Mouse (Mus musculus): ENCODE measurements around the gene Cacna1g. TPM values are rescaled to one million over a fixed set of nuclear protein-coding genes. Genes with fewer than 3 reads are reported as not detected.

The Cacna1g gene
- total and polyA plus RNA-seq, 3 experiments: 1.7 to 3.7 (median 2.4) TPM

DNA sequence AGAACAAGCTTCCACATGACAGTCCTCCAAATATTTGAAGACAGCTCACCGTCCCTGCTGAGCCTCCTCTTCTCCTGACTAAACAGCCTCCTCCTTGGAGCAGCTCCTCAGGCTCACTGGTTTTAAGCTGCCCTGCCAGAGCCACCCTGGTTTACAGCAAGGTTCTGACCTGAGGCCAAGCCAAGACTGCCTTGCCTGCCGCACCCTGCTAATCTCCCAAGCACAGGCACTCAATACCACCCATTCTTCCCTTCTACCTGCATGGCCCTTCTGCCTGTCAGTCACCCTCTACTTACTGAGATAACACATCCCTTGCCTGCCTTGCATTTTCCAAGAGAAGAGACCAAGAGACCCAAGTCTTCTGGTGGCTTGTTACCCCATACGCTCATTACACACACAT is 17.7 kb downstream of the Cacna1g start:
- no peak for DNase-seq (ENCODE audit: extremely low read depth)
- no peak overlapping the region for H3K27ac ChIP-seq (ENCODE audit: insufficient read depth, low read depth)
- dilution Hi-C loops (cut with MboI; ENCODE audit: extremely low pct_ligation_motif_present, extremely low pct_unique_long_range_greater_than_20kb, low sequenced_read_pairs): no loop called here

DNA sequence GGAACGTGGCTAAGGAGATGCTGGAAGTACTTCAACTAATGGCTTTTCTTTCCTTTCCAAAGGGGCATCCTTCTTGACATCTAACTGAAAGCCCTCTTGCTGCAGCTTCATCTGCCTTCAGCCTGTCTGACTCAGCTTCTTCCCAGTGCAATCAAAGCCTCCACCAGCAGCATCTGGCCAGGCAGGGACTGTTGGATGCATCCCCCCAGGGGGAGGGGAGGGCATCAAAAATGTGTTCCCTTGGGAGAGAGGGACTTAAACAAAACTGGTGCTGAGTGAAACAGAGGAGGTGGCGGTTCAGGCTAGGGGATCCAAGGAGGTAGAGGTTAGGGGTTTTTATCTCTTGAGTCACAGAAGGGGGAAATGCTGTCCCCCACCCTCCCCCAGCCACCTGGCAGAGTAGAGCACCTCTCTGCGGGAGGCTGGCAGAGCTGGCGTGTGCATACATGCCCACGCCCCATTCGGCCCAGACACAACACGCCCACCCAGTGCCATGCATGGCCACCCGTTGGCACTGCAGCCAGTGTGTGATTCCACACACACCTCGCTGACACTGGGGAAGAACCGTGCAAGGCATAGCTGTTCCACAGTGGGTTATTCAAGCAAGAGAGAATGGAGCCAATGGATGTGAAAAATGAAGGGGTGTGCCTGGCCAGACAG is 18.7 kb downstream of the Cacna1g start:
- no peak overlapping the region for H3K9ac ChIP-seq (ENCODE audit: insufficient read depth, low read depth)

More for the DNA sequence above, 17.7 kb downstream of the Cacna1g start:
- no peak overlapping the region for H3K4me2 ChIP-seq (ENCODE audit: insufficient read depth, low read depth, poor library complexity, severe bottlenecking)
- no peak overlapping the region for H3K4me3 ChIP-seq (replicated peaks in 1 of 3; ENCODE audit: low read depth in 2 of 3, low read length in 2 of 3, poor library complexity in 1 of 3)
- no peaks in the 10 kb centered on the region for H3K27me3 ChIP-seq (replicated peaks)
- H3K36me3 ChIP-seq (replicated peaks in 1 of 2; ENCODE audit: control insufficient read depth in 1 of 2, insufficient read depth in 1 of 2, low read length in 1 of 2): no peaks in the 10 kb centered on the region
- no peak overlapping the region for H3K9ac ChIP-seq (ENCODE audit: insufficient read depth, low read depth)
- TF ChIP-seq MXI1 (IDR thresholded peaks at IDR 0.05; ENCODE audit: low read depth, low read length) (no peak), SMC3 (IDR thresholded peaks at IDR 0.05; ENCODE audit: low read depth, low read length) (no peak)
- H3K9me3 ChIP-seq (replicated peaks; ENCODE audit: low read length): no peaks in the 10 kb centered on the region
- peaks cover 14 to 42% of the 10 kb centered on the region in 2 experiments for H3K4me1 ChIP-seq (ENCODE audit: control insufficient read depth in 1 of 2, insufficient read depth in 2 of 2)
- H3K79me2 ChIP-seq (replicated peaks; ENCODE audit: control insufficient read depth, extremely low read depth, insufficient read depth, poor library complexity, severe bottlenecking): no peaks in the 10 kb centered on the region
- in situ Hi-C loops (cut with MboI; ENCODE audit: low pct_ligation_motif_present, low pct_unique_long_range_greater_than_20kb, low sequenced_read_pairs): no loop called here

DNA sequence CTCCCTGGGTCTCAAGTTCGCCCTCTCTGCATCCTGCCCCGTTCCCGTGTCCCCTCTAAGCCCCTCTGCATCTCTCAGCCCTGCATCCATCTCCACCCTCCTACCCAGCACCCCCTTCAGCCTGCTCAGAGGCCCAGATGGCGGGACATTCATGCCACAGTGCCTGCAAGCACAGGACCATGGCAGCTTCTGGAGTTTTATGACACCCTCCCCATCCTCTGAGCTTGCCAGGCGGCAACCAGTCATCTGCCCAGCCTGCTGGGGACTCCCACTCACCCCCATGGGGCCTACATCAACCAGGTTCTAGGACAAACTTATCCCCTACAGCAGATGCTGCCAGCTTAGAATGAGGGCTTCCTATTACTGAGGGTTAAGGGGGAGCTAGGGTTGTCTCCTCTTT is 19.2 kb downstream of the Cacna1g start:
- H3K4me1 ChIP-seq (ENCODE audit: control insufficient read depth in 1 of 2, insufficient read depth in 2 of 2): peaks cover 14 to 42% of the 10 kb centered on the region in 2 experiments
- no peaks in the 10 kb centered on the region for H3K9me3 ChIP-seq (replicated peaks; ENCODE audit: low read length)
- dilution Hi-C loops (cut with MboI; ENCODE audit: extremely low pct_ligation_motif_present, extremely low pct_unique_long_range_greater_than_20kb, low sequenced_read_pairs) (no loop called here), in situ Hi-C loops (cut with MboI; ENCODE audit: low pct_ligation_motif_present, low pct_unique_long_range_greater_than_20kb, low sequenced_read_pairs) (no loop called here)
- H3K79me2 ChIP-seq (replicated peaks; ENCODE audit: control insufficient read depth, extremely low read depth, insufficient read depth, poor library complexity, severe bottlenecking): no peaks in the 10 kb centered on the region
- H3K36me3 ChIP-seq (replicated peaks in 1 of 2; ENCODE audit: control insufficient read depth in 1 of 2, insufficient read depth in 1 of 2, low read length in 1 of 2): no peaks in the 10 kb centered on the region
- TF ChIP-seq USF2 (conservative IDR thresholded peaks at IDR 0.05; ENCODE audit: low read depth, low read length) (no peak), RAD21 (IDR thresholded peaks at IDR 0.05; ENCODE audit: low read depth, low read length) (no peak)
- no peak overlapping the region for H3K4me3 ChIP-seq (replicated peaks in 1 of 3; ENCODE audit: low read depth in 2 of 3, low read length in 2 of 3, poor library complexity in 1 of 3)
- no peak overlapping the region for H3K4me2 ChIP-seq (ENCODE audit: insufficient read depth, low read depth, poor library complexity, severe bottlenecking)
- no peak overlapping the region for H3K9ac ChIP-seq (ENCODE audit: insufficient read depth, low read depth)
- no peak overlapping the region for H3K27ac ChIP-seq (ENCODE audit: insufficient read depth, low read depth)
- H3K27me3 ChIP-seq (replicated peaks): peaks cover 1% of the 10 kb centered on the region
- DNase-seq (ENCODE audit: extremely low read depth): no peak

More for the DNA sequence above, 18.7 kb downstream of the Cacna1g start:
- H3K4me3 ChIP-seq (replicated peaks in 1 of 3; ENCODE audit: low read depth in 2 of 3, low read length in 2 of 3, poor library complexity in 1 of 3): no peak overlapping the region
- in situ Hi-C loops (cut with MboI; ENCODE audit: low pct_ligation_motif_present, low pct_unique_long_range_greater_than_20kb, low sequenced_read_pairs) (no loop called here), dilution Hi-C loops (cut with MboI; ENCODE audit: extremely low pct_ligation_motif_present, extremely low pct_unique_long_range_greater_than_20kb, low sequenced_read_pairs) (no loop called here)
- H3K9me3 ChIP-seq (replicated peaks; ENCODE audit: low read length): no peaks in the 10 kb centered on the region
- peaks cover 14 to 42% of the 10 kb centered on the region in 2 experiments for H3K4me1 ChIP-seq (ENCODE audit: control insufficient read depth in 1 of 2, insufficient read depth in 2 of 2)
- TF ChIP-seq SIN3A (IDR thresholded peaks at IDR 0.05; ENCODE audit: low read length) (no peak), TCF12 (IDR thresholded peaks at IDR 0.05; ENCODE audit: low read depth, low read length) (0 out of 2 replicates have a peak, but pooled peaks have one; percentile 20), USF1 (IDR thresholded peaks at IDR 0.05; ENCODE audit: low read depth, low read length) (no peak), NRF1 (IDR thresholded peaks at IDR 0.05; ENCODE audit: low read depth, low read length) (no peak), PAX5 (IDR thresholded peaks at IDR 0.05; ENCODE audit: low read length) (no peak), NELFE (IDR thresholded peaks at IDR 0.05; ENCODE audit: low read depth, low read length) (no peak)
- no peak overlapping the region for H3K27ac ChIP-seq (ENCODE audit: insufficient read depth, low read depth)
- peaks cover 1% of the 10 kb centered on the region for H3K27me3 ChIP-seq (replicated peaks)
- no peak overlapping the region for H3K4me2 ChIP-seq (ENCODE audit: insufficient read depth, low read depth, poor library complexity, severe bottlenecking)
- H3K79me2 ChIP-seq (replicated peaks; ENCODE audit: control insufficient read depth, extremely low read depth, insufficient read depth, poor library complexity, severe bottlenecking): no peaks in the 10 kb centered on the region
- H3K36me3 ChIP-seq (replicated peaks in 1 of 2; ENCODE audit: control insufficient read depth in 1 of 2, insufficient read depth in 1 of 2, low read length in 1 of 2): no peaks in the 10 kb centered on the region
- no peak for DNase-seq (ENCODE audit: extremely low read depth)
